Mouse (Mus musculus) cerebellum, adult 2 months (tissue): ENCODE results near the gene Dock3. TPM values are rescaled to one million over a fixed set of nuclear protein-coding genes. Genes with fewer than 3 reads are reported as not detected.

Source experiments
- DNase-seq, 2 experiments: peaks; one replicate each; pipeline ENCODE4 v3.0.0; 2021
- H3K27ac ChIP-seq: fragments of 200-500 bp; 2 replicates; pipeline ENCODE4 v1.5.1; 2012; ENCODE audit warnings: low read length, control low read depth, inconsistent platforms; ENCODE audit not compliant: insufficient read depth
- H3K27me3 ChIP-seq: fragments of 200-500 bp; 2 replicates; pipeline ENCODE4 v1.6.1; 2012; ENCODE audit warnings: inconsistent platforms, mild to moderate bottlenecking, low read length, moderate library complexity; ENCODE audit not compliant: control insufficient read depth, insufficient read depth
- H3K4me1 ChIP-seq: fragments of 200-500 bp; 2 replicates; pipeline ENCODE4 v1.6.1; 2011; ENCODE audit warnings: low read length; ENCODE audit not compliant: control insufficient read depth, insufficient read depth
- H3K4me3 ChIP-seq: fragments of 200-500 bp; replicated peaks from 2 replicates; pipeline ENCODE3; 2011; ENCODE audit warnings: mild to moderate bottlenecking, low read depth, low read length, control low read depth; ENCODE audit not compliant: insufficient read depth
- CTCF ChIP-seq: fragments of 200-500 bp; IDR thresholded peaks from 2 replicates; pipeline ENCODE4 v1.5.1; 2011; ENCODE audit warnings: low read depth, mild to moderate bottlenecking, control low read depth, low read length, moderate library complexity, borderline replicate concordance; ENCODE audit not compliant: insufficient read depth
- POLR2A ChIP-seq: fragments of 200-500 bp; IDR thresholded peaks from 2 replicates; pipeline ENCODE4 v1.6.1; 2011; ENCODE audit warnings: low read length, control low read depth, borderline replicate concordance; ENCODE audit not compliant: insufficient read depth
- WGBS: fragments of 180-500 bp; shearing (Covaris S2); methylation state at CpG from one replicate; pipeline ENCODE4 v1.1.7; 2018; 5-methylcytosine and 5-hydroxymethylcytosine counted together
- polyA plus RNA-seq: library from polyadenylated mRNA; depleted of rRNA; stranded (reverse); fragments of >200 nt; gene quantifications from 2 replicates; pipeline ENCODE4 v1.2.3, GENCODE M21; 2012

Gene Dock3
- polyA plus RNA-seq, 1 experiment = 121 TPM

- TF ChIP-seq POLR2A (no peak), CTCF (no peak)
- no peak overlapping the region for H3K27ac ChIP-seq
- DNase-seq = no peak
Measured at GRCm38 (mm10) chr9:106955486-106955885, 276.2 kb downstream of the Dock3 start.

DNA sequence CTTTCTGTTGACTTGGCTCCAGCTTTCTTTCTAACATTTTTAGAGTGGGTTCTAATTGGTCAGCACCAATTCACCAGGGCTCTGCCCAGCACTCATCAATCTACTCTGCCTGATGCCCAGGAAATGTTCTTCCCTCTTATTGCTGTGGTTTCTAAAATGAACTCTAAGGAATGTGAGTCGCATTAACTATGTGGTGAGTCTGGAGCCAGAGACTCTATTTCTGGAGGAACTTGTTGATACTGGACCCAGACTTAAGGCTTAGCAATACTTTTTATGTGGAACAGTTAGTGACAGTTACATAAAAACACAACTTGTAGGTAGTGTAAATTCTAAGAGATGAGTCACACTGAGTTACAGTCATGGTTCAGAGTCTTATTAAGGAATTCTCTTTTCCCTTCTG is 296.7 kb downstream of the Dock3 start:
- TF ChIP-seq POLR2A (no peak), CTCF (no peak)
- Histone ChIP-seq H3K4me1 (no peaks in the 10 kb centered on the region), H3K27ac (no peak overlapping the region), H3K27me3 (no peaks in the 10 kb centered on the region), H3K4me3 (no peak overlapping the region)
- no peak for DNase-seq
- 96% methylated on average over 1 of the region's 1 CpGs for WGBS

More at GRCm38 (mm10) chr9:106955486-106955885, 276.2 kb downstream of the Dock3 start:
- H3K4me3 ChIP-seq = no peak overlapping the region
- H3K27me3 ChIP-seq = no peaks in the 10 kb centered on the region
- no peaks in the 10 kb centered on the region for H3K4me1 ChIP-seq

DNA sequence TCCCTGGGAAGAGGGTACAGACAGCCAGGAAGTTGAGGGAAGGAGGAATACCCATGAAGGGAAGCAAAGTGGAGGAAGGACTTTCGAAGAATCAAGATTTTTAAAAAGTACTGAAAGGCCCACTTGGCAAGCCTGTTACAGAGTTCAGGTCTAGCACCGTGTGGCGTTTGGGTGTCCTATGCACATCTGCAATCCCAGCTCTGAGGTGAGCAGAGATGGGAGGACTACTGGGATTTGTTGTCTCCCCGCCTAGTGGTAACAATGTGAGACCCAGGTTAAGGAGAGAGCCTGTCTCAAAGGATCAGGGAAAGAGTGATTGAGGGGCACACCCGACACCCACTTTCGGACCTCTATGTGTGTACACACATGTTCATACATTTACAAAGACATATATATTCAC is 316.8 kb downstream of the Dock3 start:
- WGBS = 91% methylated on average over 6 of the region's 6 CpGs
- H3K27ac ChIP-seq = no peak overlapping the region
- DNase-seq = no peak
- TF ChIP-seq POLR2A = no peak
- TF ChIP-seq CTCF = no peak
- no peak overlapping the region for H3K4me3 ChIP-seq
- H3K4me1 ChIP-seq = no peaks in the 10 kb centered on the region
- H3K27me3 ChIP-seq = no peaks in the 10 kb centered on the region

GRCm38 (mm10) chr9:106913759-106914158 is 317.9 kb downstream of the Dock3 start:
- TF ChIP-seq CTCF (no peak), POLR2A (no peak)
- WGBS = 23% methylated on average over 1 of the region's 1 CpGs
- H3K27me3 ChIP-seq = no peaks in the 10 kb centered on the region
- no peak overlapping the region for H3K27ac ChIP-seq
- DNase-seq = no peak
- H3K4me3 ChIP-seq = no peak overlapping the region
- H3K4me1 ChIP-seq = no peaks in the 10 kb centered on the region

DNA sequence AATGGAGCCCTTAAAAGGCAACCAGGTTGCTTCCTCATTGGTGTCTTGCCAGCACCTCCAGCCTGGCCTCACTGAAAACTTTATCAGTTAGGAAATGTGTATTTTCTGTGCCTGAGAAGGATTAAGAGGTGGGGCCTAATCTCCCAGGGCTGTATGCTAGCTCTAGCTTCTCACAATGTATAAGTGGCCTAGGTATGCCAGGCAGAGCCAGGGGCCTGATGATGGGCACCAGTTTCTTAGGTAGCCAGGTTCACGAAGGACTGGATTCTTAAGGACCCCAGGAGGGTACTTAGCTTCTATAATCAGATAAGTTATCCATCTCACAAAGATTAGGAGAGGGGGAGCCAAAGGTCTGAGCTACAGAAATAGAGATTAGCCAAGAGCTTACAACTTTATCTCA is 320.1 kb downstream of the Dock3 start:
- WGBS = 81% methylated on average over 1 of the region's 1 CpGs
- no peak for DNase-seq

GRCm38 (mm10) chr9:106908715-106909114 is 323.0 kb downstream of the Dock3 start:
- no peak for DNase-seq
- Histone ChIP-seq H3K4me1 (no peaks in the 10 kb centered on the region), H3K27me3 (no peaks in the 10 kb centered on the region), H3K27ac (peak overlapping the region; percentile 42; the same call in 1 of the 2 replicates), H3K4me3 (no peak overlapping the region)
- WGBS = 60% methylated on average over 5 of the region's 5 CpGs
- TF ChIP-seq POLR2A = no peak
- no peak for TF ChIP-seq CTCF

More for the DNA sequence above, 320.1 kb downstream of the Dock3 start:
- no peaks in the 10 kb centered on the region for H3K27me3 ChIP-seq
- H3K27ac ChIP-seq = no peak overlapping the region
- no peak for TF ChIP-seq CTCF
- no peak for TF ChIP-seq POLR2A
- no peaks in the 10 kb centered on the region for H3K4me1 ChIP-seq
- H3K4me3 ChIP-seq = no peak overlapping the region

- Histone ChIP-seq H3K4me3 (no peak overlapping the region), H3K27ac (no peak overlapping the region), H3K27me3 (no peaks in the 10 kb centered on the region), H3K4me1 (no peaks in the 10 kb centered on the region)
- DNase-seq = no peak
- TF ChIP-seq CTCF = no peak
- TF ChIP-seq POLR2A = no peak
- WGBS = 70% methylated on average over 3 of the region's 3 CpGs
Measured at GRCm38 (mm10) chr9:106908174-106908573, 323.5 kb downstream of the Dock3 start.

GRCm38 (mm10) chr9:106906597-106906996 is 325.1 kb downstream of the Dock3 start:
- no peak for DNase-seq
- Histone ChIP-seq H3K27me3 (no peaks in the 10 kb centered on the region), H3K4me3 (no peak overlapping the region), H3K4me1 (no peaks in the 10 kb centered on the region), H3K27ac (no peak overlapping the region)
- 84% methylated on average over 8 of the region's 8 CpGs for WGBS
- TF ChIP-seq POLR2A (no peak), CTCF (no peak)
